Mouse (Mus musculus) embryonic fibroblast, embryonic 13.5 days (primary cell): ENCODE data around the gene Atg101. TPM values are rescaled to one million over a fixed set of nuclear protein-coding genes. Genes with fewer than 3 reads are reported as not detected.

ENCODE experiments used
- H3K27ac ChIP-seq: 2 replicates; pipeline ENCODE4 v1.5.1; 2012; ENCODE audit warnings: low read length, control low read depth, inconsistent platforms; ENCODE audit not compliant: insufficient read depth
- H3K4me1 ChIP-seq: 2 replicates; pipeline ENCODE4 v1.6.1; 2011; ENCODE audit warnings: low read length; ENCODE audit not compliant: control insufficient read depth, insufficient read depth
- H3K4me3 ChIP-seq: 2 replicates; pipeline ENCODE4 v1.5.1; 2011; ENCODE audit warnings: mild to moderate bottlenecking, control low read depth, low read length; ENCODE audit not compliant: insufficient read depth
- CTCF ChIP-seq: IDR thresholded peaks from 2 replicates; pipeline ENCODE4 v1.5.1; 2011; ENCODE audit warnings: mild to moderate bottlenecking, control low read depth, low read length, moderate library complexity, borderline replicate concordance; ENCODE audit not compliant: insufficient read depth
- POLR2A ChIP-seq: IDR thresholded peaks from 2 replicates; pipeline ENCODE4 v1.6.1; 2011; ENCODE audit warnings: low read depth, mild to moderate bottlenecking, control low read depth, low read length, moderate library complexity
- polyA plus RNA-seq: library from polyadenylated mRNA; stranded (reverse); fragments of >200 nt; gene quantifications from 2 replicates; pipeline ENCODE4 v1.2.4, GENCODE M21; 2011; ENCODE audit warnings: low read depth; ENCODE audit not compliant: missing spikeins, insufficient read length

Gene Atg101
- polyA plus RNA-seq, 1 experiment, result 21.3 TPM

GRCm38 (mm10) chr15:101242645-101243044, 41.4 kb upstream of the Atg101 start:
- TF ChIP-seq CTCF, result no peak
- no peak for TF ChIP-seq POLR2A
- peaks cover 2% of the 10 kb centered on the region; the same call in 1 of the 2 replicates for H3K4me1 ChIP-seq
- no peak overlapping the region for H3K27ac ChIP-seq
- H3K4me3 ChIP-seq, result no peak overlapping the region

DNA sequence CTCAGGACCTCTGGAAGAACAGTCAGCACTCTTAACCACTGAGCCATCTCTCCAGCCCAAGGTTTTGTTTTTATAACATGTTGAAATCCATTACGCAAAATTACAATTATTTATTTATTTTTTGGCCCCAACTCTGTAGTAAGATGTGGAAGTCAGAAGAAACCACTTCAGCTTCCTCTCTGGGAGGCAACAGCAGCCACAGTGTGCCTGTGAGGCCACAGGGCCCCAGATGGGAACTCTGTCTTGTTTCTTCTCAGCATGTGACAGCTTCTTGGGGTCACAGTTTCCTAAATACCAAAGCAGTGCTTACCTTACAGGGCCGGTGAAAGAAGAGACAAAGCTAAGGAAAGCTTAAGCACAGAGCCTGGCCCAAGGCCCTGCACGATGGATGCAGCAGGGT, 40.1 kb upstream of the Atg101 start:
- Histone ChIP-seq H3K27ac (no peak overlapping the region), H3K4me1 (peaks cover 2% of the 10 kb centered on the region; the same call in 1 of the 2 replicates), H3K4me3 (no peak overlapping the region)
- TF ChIP-seq POLR2A, result no peak
- no peak for TF ChIP-seq CTCF

DNA sequence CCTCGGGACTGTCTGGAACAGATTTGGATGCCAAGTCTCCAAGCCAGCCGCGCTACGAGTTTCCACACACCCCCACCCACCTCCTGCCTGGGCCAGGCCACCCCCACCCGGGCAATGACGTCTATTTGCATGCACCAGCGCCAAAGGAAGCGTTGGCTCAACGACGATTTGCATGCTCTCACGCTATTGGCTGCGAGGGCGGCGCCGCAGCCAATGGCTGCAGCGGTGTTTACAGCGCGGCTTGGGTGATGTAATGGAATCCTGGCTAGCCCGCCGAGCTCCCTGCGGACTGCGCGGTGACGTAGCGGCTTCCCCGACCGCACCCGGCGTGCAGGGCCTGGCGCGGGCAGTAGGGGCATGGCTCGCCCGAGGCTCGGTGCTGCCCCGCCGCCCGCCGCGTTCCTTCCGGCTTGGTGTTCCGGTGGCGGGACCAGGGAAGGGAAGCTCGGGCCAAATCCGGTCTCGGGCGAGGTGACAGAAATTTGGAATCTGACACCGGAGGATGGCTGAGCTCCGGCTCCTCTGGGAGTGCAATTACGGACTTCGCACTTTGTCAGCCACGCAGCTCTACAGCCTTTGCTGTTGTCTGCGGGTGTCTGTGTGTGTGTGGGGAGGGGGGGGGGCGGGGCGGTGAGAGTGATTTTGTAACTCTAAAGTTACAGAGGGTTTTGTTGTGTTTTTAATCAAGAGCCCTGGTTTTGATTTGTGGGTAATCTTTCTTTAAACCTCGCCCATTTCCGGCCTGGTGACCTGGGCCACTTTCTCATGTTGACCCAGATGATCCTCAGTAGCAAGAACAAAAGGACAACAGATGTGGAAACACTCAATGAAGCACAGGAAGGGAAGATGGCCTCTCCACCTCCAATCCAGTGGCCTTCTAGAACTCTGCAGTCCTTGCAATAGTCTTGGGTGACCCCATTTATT, 37.6 kb upstream of the Atg101 start:
- H3K4me3 ChIP-seq, result peak overlapping the region; percentile 34
- peak overlapping the region; percentile 84 for H3K27ac ChIP-seq
- H3K4me1 ChIP-seq, result peaks cover 2% of the 10 kb centered on the region
- TF ChIP-seq CTCF (no peak), POLR2A (peak; percentile 66)

- Histone ChIP-seq H3K4me3 (no peak overlapping the region), H3K4me1 (peaks cover 2% of the 10 kb centered on the region), H3K27ac (no peak overlapping the region)
- 0 out of 2 replicates have a peak, but pooled peaks have one; percentile 19 for TF ChIP-seq POLR2A
- no peak for TF ChIP-seq CTCF
These were observed 36.9 kb upstream of the Atg101 start for GRCm38 (mm10) chr15:101247155-101247498.

DNA sequence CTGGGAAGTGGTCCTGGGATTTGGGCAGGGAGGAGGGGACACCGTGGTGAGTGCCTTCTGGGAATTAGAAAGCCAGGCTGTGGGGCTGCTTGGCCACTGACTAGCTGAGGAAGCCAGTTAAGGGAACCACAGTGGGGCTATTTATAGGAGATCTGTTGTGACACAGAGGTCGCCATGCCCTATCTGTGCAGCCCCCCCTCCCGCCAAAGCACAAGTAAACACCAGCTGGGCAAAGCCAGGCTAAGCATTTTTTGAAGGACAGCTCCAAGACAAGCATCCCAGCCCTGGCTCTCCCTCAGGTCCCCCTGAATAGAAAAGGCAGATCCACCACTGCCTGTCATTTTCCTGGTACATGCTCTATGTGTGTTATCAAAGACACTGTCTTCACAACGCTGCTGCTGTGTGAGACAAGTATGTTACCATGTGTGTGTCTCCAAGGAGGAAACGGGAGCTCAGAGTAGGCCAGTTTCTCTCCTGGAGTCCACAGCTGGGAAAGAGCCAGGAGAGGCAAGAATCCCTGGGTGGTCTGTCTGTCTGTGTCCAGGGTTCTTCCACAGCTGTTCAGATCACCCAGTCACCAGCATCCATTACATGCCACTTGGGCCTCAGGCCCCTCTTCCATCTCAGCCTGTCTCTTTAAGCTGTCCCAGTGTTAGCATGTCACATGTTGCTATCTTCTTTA, 35.9 kb upstream of the Atg101 start:
- H3K4me1 ChIP-seq, result peaks cover 2% of the 10 kb centered on the region
- H3K27ac ChIP-seq, result no peak overlapping the region
- H3K4me3 ChIP-seq, result no peak overlapping the region

GRCm38 (mm10) chr15:101250220-101250800, 33.8 kb upstream of the Atg101 start:
- no peak for TF ChIP-seq CTCF
- TF ChIP-seq POLR2A, result no peak
- H3K4me3 ChIP-seq, result no peak overlapping the region
- H3K4me1 ChIP-seq, result peaks cover 5% of the 10 kb centered on the region
- no peak overlapping the region for H3K27ac ChIP-seq

More for the DNA sequence above, 35.9 kb upstream of the Atg101 start:
- no peak for TF ChIP-seq POLR2A
- TF ChIP-seq CTCF, result no peak

DNA sequence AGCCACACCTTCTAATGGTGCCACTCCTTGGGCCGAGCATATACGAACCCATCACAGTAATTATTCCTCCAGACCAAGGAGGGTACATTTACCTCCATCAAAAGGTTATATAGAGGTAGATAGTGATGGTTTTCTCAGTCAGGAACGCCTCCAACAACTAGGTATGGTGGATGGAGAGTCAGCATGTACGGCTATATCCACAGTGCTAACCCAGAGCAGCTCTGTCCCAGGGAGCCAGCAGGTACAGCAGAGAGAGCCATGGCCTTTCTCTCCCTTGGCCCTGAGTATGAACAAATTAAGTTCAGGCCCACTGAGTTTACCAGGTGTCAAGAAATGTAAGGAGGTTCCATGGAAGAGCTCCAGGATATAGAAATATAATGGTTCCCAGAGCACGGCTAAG, 32.1 kb upstream of the Atg101 start:
- Histone ChIP-seq H3K4me1 (peaks cover 3% of the 10 kb centered on the region), H3K4me3 (no peak overlapping the region), H3K27ac (no peak overlapping the region)
- TF ChIP-seq POLR2A, result no peak
- TF ChIP-seq CTCF, result no peak

- Histone ChIP-seq H3K4me3 (no peak overlapping the region), H3K27ac (no peak overlapping the region), H3K4me1 (peaks cover 3% of the 10 kb centered on the region)
- TF ChIP-seq CTCF (no peak), POLR2A (no peak)
These were observed 31.5 kb upstream of the Atg101 start for GRCm38 (mm10) chr15:101252614-101253013.

DNA sequence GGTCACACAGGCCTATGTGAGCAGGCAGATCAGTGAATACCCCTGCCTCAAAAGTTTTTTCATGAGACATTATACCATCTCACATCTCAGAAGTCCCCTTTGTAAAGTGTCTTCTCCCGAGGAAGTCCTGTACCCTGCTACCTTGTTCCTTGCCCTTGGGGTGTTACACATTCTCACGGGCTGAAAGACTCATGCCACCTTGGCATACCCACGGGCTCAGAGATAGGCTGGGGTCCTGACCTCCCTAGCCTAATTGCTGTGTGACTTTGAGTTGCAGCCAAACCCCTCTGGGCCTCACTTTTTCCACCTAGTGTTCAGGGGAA, 30.5 kb upstream of the Atg101 start:
- Histone ChIP-seq H3K4me1 (peaks cover 3% of the 10 kb centered on the region), H3K4me3 (peak overlapping the region; percentile 23), H3K27ac (no peak overlapping the region)
- TF ChIP-seq POLR2A, result no peak
- no peak for TF ChIP-seq CTCF

DNA sequence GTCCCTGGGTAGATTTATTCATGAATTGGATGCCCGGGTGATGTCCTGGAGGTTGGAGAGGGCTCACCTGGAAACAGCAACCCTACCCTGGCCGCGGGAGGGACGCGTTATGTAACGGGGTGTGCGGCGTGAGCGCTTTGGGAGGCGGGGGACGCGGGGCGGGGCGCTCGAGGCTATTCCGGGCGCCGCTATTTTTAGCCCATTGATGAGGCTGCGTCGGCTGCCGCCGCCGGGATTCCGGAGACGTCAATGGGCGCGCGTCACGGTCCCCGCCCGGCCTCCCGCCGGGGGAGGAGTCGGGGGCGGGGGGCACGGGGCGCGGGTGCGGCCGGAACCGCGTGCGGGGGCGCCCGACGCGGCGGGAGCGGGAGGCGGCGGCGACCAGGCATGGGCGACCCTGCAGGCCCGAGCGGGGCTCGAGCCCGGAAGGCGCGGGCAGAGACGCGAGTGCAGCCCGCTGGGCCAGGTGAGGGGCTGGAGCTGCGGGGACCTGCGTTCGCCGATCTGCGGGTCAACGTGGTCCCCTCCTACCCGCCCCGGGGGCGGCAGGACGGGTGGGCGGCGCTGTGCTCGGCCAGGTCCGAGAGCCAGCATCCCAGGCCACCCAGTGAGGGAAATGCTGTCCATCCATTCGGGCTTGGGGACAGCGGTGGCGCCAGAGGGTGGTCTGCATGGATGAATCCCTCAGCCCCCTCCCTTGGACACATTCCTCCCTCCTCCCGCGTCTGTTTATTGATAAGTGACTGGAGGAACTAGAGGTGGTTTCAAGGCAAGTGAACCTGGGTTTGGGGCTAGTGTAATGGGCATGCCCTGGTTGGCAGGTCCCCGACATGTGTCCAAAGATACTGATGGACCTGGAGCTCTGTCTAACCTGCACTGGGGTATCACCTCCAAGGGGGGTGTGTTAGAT, 29.9 kb upstream of the Atg101 start, which contains the start of gene Nr4a1:
Gene Nr4a1, plus strand, starts transcription at position 384 of the 910 bp plus-strand sequence.
- H3K4me1 ChIP-seq, result peaks cover 3% of the 10 kb centered on the region
- peak; percentile 44; the same call in 1 of the 2 replicates for TF ChIP-seq POLR2A
- no peak for TF ChIP-seq CTCF
- H3K27ac ChIP-seq, result no peak within 1 kb of the TSS
- H3K4me3 ChIP-seq, result peak within 1 kb of the TSS; percentile 63
